ENCODE assay signal across 8 mouse cellular contexts in genomic region chr10:80797186-80798149, GRCm38 (mm10). TPM values are rescaled to one million over a fixed set of nuclear protein-coding genes. Genes with fewer than 3 reads are reported as not detected.
A peak's percentile ranks its signal among the peaks of the same experiment; 100 is the strongest.
DNase-seq lines count a peak whose midpoint lies in the region; ATAC-seq and TF ChIP-seq lines count a peak whose summit lies in the region.

No protein-coding gene starts in this region.

- no peak for TF ChIP-seq CTCF in cerebellum, adult 2 months (IDR thresholded peaks at IDR 0.05; ENCODE audit: borderline replicate concordance, insufficient read depth, low read depth, low read length)
- no peak for TF ChIP-seq CTCF in testis, adult 2 months (IDR thresholded peaks at IDR 0.05; ENCODE audit: control insufficient read depth, insufficient read depth, insufficient replicate concordance, low read depth, low read length)

- H3K27ac ChIP-seq in cerebellum, adult 2 months (ENCODE audit: insufficient read depth, low read length): peak overlapping the region; percentile 78; the same call in 1 of the 2 replicates
- peak overlapping the region; percentile 98 for H3K27ac ChIP-seq in testis, adult 2 months (ENCODE audit: control insufficient read depth, insufficient read depth, low read depth, low read length)
- peak overlapping the region; percentile 97 for H3K27ac ChIP-seq in intestine, embryonic 14.5 days (ENCODE audit: low read depth)
- peak overlapping the region; percentile 90 for H3K27ac ChIP-seq in midbrain, embryonic 11.5 days (ENCODE audit: low read depth, low read length)

- peak overlapping the region; percentile 73 for H3K4me3 ChIP-seq in cerebellum, adult 2 months (replicated peaks; ENCODE audit: insufficient read depth, low read depth, low read length)
- peak overlapping the region; percentile 95 for H3K4me3 ChIP-seq in testis, adult 2 months (ENCODE audit: control insufficient read depth, low read depth, low read length)
- H3K4me3 ChIP-seq in intestine, embryonic 14.5 days (ENCODE audit: low read depth, low read length): peak overlapping the region; percentile 96
- peak overlapping the region; percentile 99 for H3K4me3 ChIP-seq in midbrain, embryonic 11.5 days (ENCODE audit: low read depth, low read length)

- WGBS in cerebellum, adult 2 months: 1% methylated on average over 59 of the region's 59 CpGs
- 2% methylated on average over 54 of the region's 59 CpGs for WGBS in intestine, embryonic 14.5 days
- 4% methylated on average over 54 of the region's 59 CpGs for WGBS in midbrain, embryonic 11.5 days

- TF ChIP-seq POLR2A in cerebellum, adult 2 months (IDR thresholded peaks at IDR 0.05; ENCODE audit: borderline replicate concordance, insufficient read depth, low read length): no peak
- TF ChIP-seq POLR2A in testis, adult 2 months (IDR thresholded peaks at IDR 0.05; ENCODE audit: control insufficient read depth, low read depth, low read length): no peak; the same call in 1 of the 2 replicates

- H3K9me3 ChIP-seq in intestine, embryonic 14.5 days (ENCODE audit: control insufficient read depth, low read length): no peaks in the 10 kb centered on the region
- H3K9me3 ChIP-seq in midbrain, embryonic 11.5 days (ENCODE audit: control insufficient read depth, low read length): no peaks in the 10 kb centered on the region

- peak overlapping the region; percentile 70 for H3K4me2 ChIP-seq in intestine, embryonic 14.5 days (ENCODE audit: low read length)
- peak overlapping the region; percentile 96 for H3K4me2 ChIP-seq in midbrain, embryonic 11.5 days

- H3K4me1 ChIP-seq in cerebellum, adult 2 months (ENCODE audit: control insufficient read depth, insufficient read depth, low read length): peaks cover 29% of the 10 kb centered on the region
- peaks cover 11% of the 10 kb centered on the region for H3K4me1 ChIP-seq in testis, adult 2 months (ENCODE audit: control insufficient read depth, insufficient read depth, low read length)
- peaks cover 18% of the 10 kb centered on the region for H3K4me1 ChIP-seq in intestine, embryonic 14.5 days (replicated peaks; ENCODE audit: control insufficient read depth, insufficient read depth, low read length)
- peaks cover 24% of the 10 kb centered on the region for H3K4me1 ChIP-seq in midbrain, embryonic 11.5 days (ENCODE audit: control insufficient read depth, insufficient read depth, low read length)

- ATAC-seq in intestine, embryonic 14.5 days (replicated peaks; ENCODE audit: low FRiP score, low TSS enrichment, low read depth): peak; percentile 64
- ATAC-seq in midbrain, embryonic 11.5 days (ENCODE audit: low FRiP score): peak; percentile 76

- DNase-seq in cerebellum, adult 2 months: no peak
- DNase-seq in cerebellum, adult 8-10 months: no peak
- no peak for DNase-seq in testis, postnatal 14 days (ENCODE audit: low spot score)
- peak; percentile 73 for DNase-seq in intestine, embryonic 14.5 days (ENCODE audit: low spot score)
- DNase-seq in midbrain, embryonic 11.5 days (ENCODE audit: low spot score, missing footprints): peak; percentile 93
- DNase-seq in adrenal gland, postnatal 14 days: no peak
- no peak for DNase-seq in Muller cell, postnatal 12 days (ENCODE audit: inconsistent ontology term)

- no peaks in the 10 kb centered on the region for H3K27me3 ChIP-seq in cerebellum, adult 2 months (ENCODE audit: control insufficient read depth, insufficient read depth, low read length)
- no peaks in the 10 kb centered on the region for H3K27me3 ChIP-seq in testis, adult 2 months (ENCODE audit: control insufficient read depth, insufficient read depth, low read length)
- no peaks in the 10 kb centered on the region for H3K27me3 ChIP-seq in intestine, embryonic 14.5 days (replicated peaks; ENCODE audit: control insufficient read depth, insufficient read depth, low read length)
- H3K27me3 ChIP-seq in midbrain, embryonic 11.5 days (ENCODE audit: control insufficient read depth, insufficient read depth, low read length): no peaks in the 10 kb centered on the region

- no peaks in the 10 kb centered on the region; the same call in 1 of the 2 replicates for H3K36me3 ChIP-seq in testis, adult 2 months (ENCODE audit: control insufficient read depth, insufficient read depth, low read length)
- peaks cover 61% of the 10 kb centered on the region for H3K36me3 ChIP-seq in intestine, embryonic 14.5 days (ENCODE audit: control insufficient read depth, insufficient read depth, low read length)
- peaks cover 19% of the 10 kb centered on the region for H3K36me3 ChIP-seq in midbrain, embryonic 11.5 days (ENCODE audit: control insufficient read depth, insufficient read depth, low read length)

- H3K9ac ChIP-seq in intestine, embryonic 14.5 days (ENCODE audit: low read length): peak overlapping the region; percentile 99
- H3K9ac ChIP-seq in midbrain, embryonic 11.5 days (ENCODE audit: low read length): peak overlapping the region; percentile 98

RNA-seq across cellular contexts. Expression of gene Sf3a2, which starts 0.5 kb away (rescaled TPM):
- 52.0 and 66.4 TPM in 2 replicates for polyA plus RNA-seq in cerebellum, adult 2 months (2012; rRNA removed)
- 65.7 and 67.4 TPM in 2 replicates for polyA plus RNA-seq in testis, adult 2 months (2012; rRNA removed)
- polyA plus RNA-seq in intestine, embryonic 14.5 days (2014; fragmentation: Nextera tagmentation; extraction: Ambion mirVana): 85.4 and 89.3 TPM in 2 replicates
- polyA plus RNA-seq in midbrain, embryonic 11.5 days (2014; fragmentation: Nextera tagmentation; extraction: Ambion mirVana): 92.2 and 104 TPM in 2 replicates
- total RNA-seq in adrenal gland, postnatal 14 days (2021): 47.6 and 52.2 TPM in 2 replicates

RNA-seq across cellular contexts. Expression of gene Plekhj1, which starts 1.0 kb away (rescaled TPM):
- 106 and 122 TPM in 2 replicates for polyA plus RNA-seq in cerebellum, adult 2 months (2012; rRNA removed)
- polyA plus RNA-seq in testis, adult 2 months (2012; rRNA removed): 41.4 and 45.8 TPM in 2 replicates
- 125 TPM in 2 replicates for polyA plus RNA-seq in intestine, embryonic 14.5 days (2014; fragmentation: Nextera tagmentation; extraction: Ambion mirVana)
- 138 and 151 TPM in 2 replicates for polyA plus RNA-seq in midbrain, embryonic 11.5 days (2014; fragmentation: Nextera tagmentation; extraction: Ambion mirVana)
- total RNA-seq in adrenal gland, postnatal 14 days (2021): 59.5 and 71.1 TPM in 2 replicates

RNA-seq across cellular contexts. Expression of gene Amh, which starts 7.6 kb away (rescaled TPM):
- polyA plus RNA-seq in cerebellum, adult 2 months (2012; rRNA removed): 3.0 and 4.3 TPM in 2 replicates
- polyA plus RNA-seq in testis, adult 2 months (2012; rRNA removed): 2.5 and 3.2 TPM in 2 replicates
- 0.11 TPM in 1 of 2 replicates, not detected in the other for polyA plus RNA-seq in intestine, embryonic 14.5 days (2014; fragmentation: Nextera tagmentation; extraction: Ambion mirVana)
- polyA plus RNA-seq in midbrain, embryonic 11.5 days (2014; fragmentation: Nextera tagmentation; extraction: Ambion mirVana): not detected in 2 replicates
- total RNA-seq in adrenal gland, postnatal 14 days (2021): 0.74 and 0.94 TPM in 2 replicates

RNA-seq across cellular contexts. Expression of gene Jsrp1, which starts 15.8 kb away (rescaled TPM):
- polyA plus RNA-seq in cerebellum, adult 2 months (2012; rRNA removed): 0.27 and 0.38 TPM in 2 replicates
- 1.2 and 1.4 TPM in 2 replicates for polyA plus RNA-seq in testis, adult 2 months (2012; rRNA removed)
- polyA plus RNA-seq in intestine, embryonic 14.5 days (2014; fragmentation: Nextera tagmentation; extraction: Ambion mirVana): 0.83 and 0.95 TPM in 2 replicates
- polyA plus RNA-seq in midbrain, embryonic 11.5 days (2014; fragmentation: Nextera tagmentation; extraction: Ambion mirVana): 0.38 and 0.80 TPM in 2 replicates
- 2.8 and 3.1 TPM in 2 replicates for total RNA-seq in adrenal gland, postnatal 14 days (2021)

RNA-seq across cellular contexts. Expression of gene Oaz1, which starts 29.0 kb away (rescaled TPM):
- polyA plus RNA-seq in cerebellum, adult 2 months (2012; rRNA removed): 776 and 779 TPM in 2 replicates
- polyA plus RNA-seq in testis, adult 2 months (2012; rRNA removed): 261 and 275 TPM in 2 replicates
- polyA plus RNA-seq in intestine, embryonic 14.5 days (2014; fragmentation: Nextera tagmentation; extraction: Ambion mirVana): 1,692 and 1,787 TPM in 2 replicates
- polyA plus RNA-seq in midbrain, embryonic 11.5 days (2014; fragmentation: Nextera tagmentation; extraction: Ambion mirVana): 1,723 and 1,824 TPM in 2 replicates
- 734 and 741 TPM in 2 replicates for total RNA-seq in adrenal gland, postnatal 14 days (2021)

Comparison
In these comparisons a context has a peak if more than half of its experiments do, and no peak if none do; other contexts are left out.
1. DNase-seq: peak in intestine, embryonic 14.5 days (single experiment) and midbrain, embryonic 11.5 days (single experiment); none in cerebellum, adult 2 months (0 of 2), cerebellum, adult 8-10 months (single experiment), testis, postnatal 14 days (single experiment), adrenal gland, postnatal 14 days (single experiment) and Muller cell, postnatal 12 days (single experiment).
2. Peak in every context shown above with its lines, with median percentiles within 50 percentile points of each other: H3K27ac ChIP-seq and H3K4me3 ChIP-seq.